Mouse (Mus musculus) cerebellum, postnatal 14 days (tissue): ENCODE results near the gene Iqcn.

Source experiments
- DNase-seq, 2 experiments: peaks; one replicate each; pipeline ENCODE4 v3.0.0; 2021; ENCODE audit warnings: mixed read lengths in 2 of 2

Iqcn gene

GRCm38 (mm10) chr8:70756476-70757040, 53.3 kb downstream of the Iqcn start:
- no peak for DNase-seq

GRCm38 (mm10) chr8:70757523-70758307, 54.5 kb downstream of the Iqcn start:
- peak; percentile 56 to 65 for DNase-seq

GRCm38 (mm10) chr8:70758308-70758615, 55.0 kb downstream of the Iqcn start:
- DNase-seq: peak; percentile 73 to 75

- DNase-seq: peak; percentile 76 to 78
Measured at GRCm38 (mm10) chr8:70758616-70759561, 55.6 kb downstream of the Iqcn start.

GRCm38 (mm10) chr8:70760350-70760749, 57.1 kb downstream of the Iqcn start:
- no peak for DNase-seq

- peak; percentile 93 to 96 for DNase-seq
Measured at GRCm38 (mm10) chr8:70760775-70761406, 57.6 kb downstream of the Iqcn start, which contains the start of gene Mpv17l2. Gene Mpv17l2 (minus strand): TSS chr8:70760946.

GRCm38 (mm10) chr8:70762118-70762517, 58.9 kb downstream of the Iqcn start:
- no peak for DNase-seq

- DNase-seq: peak; percentile 82 to 88
Measured at GRCm38 (mm10) chr8:70763354-70763753, 60.1 kb downstream of the Iqcn start.

GRCm38 (mm10) chr8:70764026-70764425, 60.8 kb downstream of the Iqcn start:
- no peak for DNase-seq

- DNase-seq: no peak
Measured at GRCm38 (mm10) chr8:70764676-70765075, 61.4 kb downstream of the Iqcn start.

- DNase-seq: no peak
Measured at GRCm38 (mm10) chr8:70765329-70765728, 62.1 kb downstream of the Iqcn start.

- no peak for DNase-seq
Measured at GRCm38 (mm10) chr8:70765838-70766570, 62.7 kb downstream of the Iqcn start.

- peak in 1 of 2 experiments; percentile 62 for DNase-seq
Measured at GRCm38 (mm10) chr8:70766571-70767440, 63.5 kb downstream of the Iqcn start.
